Comparison of ENCODE assay signal across 31 mouse cellular contexts in the genomic region with DNA sequence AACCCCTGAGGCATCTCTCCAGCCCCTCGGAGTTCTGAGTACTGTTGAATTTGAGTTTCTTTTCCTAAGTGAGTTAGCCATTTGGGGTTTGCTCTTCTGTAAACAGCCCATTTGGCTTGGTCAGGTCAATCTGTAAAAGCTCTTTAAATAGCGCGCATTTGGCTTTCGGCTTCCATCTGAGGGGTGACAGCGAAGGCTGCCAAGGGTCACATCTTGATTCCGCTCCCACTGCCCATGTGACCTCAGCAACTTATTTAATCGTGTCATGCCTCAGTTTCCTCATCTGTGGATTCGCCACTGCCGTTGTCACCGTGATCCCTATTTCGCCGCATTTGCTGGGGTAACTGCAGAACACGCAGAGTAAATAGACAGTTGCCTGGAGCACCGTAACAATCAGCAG. TPM values are rescaled to one million over a fixed set of nuclear protein-coding genes. Genes with fewer than 3 reads are reported as not detected.
DNase-seq lines count a peak whose midpoint lies in the region; ATAC-seq lines count a peak whose summit lies in the region.
"Had no signal": no experiment of that assay in that cellular context is flagged by ENCODE, and none has a peak within 500 bp of the region (broad histone marks: within the 10 kb centered on the region; RNA-seq: fewer than 3 reads in every experiment).

No protein-coding gene starts in this region.

- H3K27ac ChIP-seq in kidney, embryonic 16.5 days (ENCODE audit: low read length) = no peak overlapping the region
- H3K27ac ChIP-seq in kidney, embryonic 15.5 days = no peak overlapping the region; the same call in 1 of the 2 replicates
- H3K27ac ChIP-seq in stomach, embryonic 15.5 days = peak overlapping the region; percentile 61
- H3K27ac ChIP-seq: embryonic facial prominence, embryonic 10.5 days; embryonic facial prominence, embryonic 15.5 days; forebrain, embryonic 13.5 days; hindbrain, embryonic 10.5 days; hindbrain, embryonic 15.5 days; layer of hippocampus, adult 2 months; left cerebral cortex, adult 2 months; limb, embryonic 12.5 days; liver, embryonic 12.5 days; midbrain, embryonic 13.5 days had no signal

- H3K4me3 ChIP-seq in kidney, embryonic 16.5 days (ENCODE audit: low read length) = no peak overlapping the region
- H3K4me3 ChIP-seq in kidney, embryonic 15.5 days (replicated peaks) = no peak overlapping the region
- H3K4me3 ChIP-seq in stomach, embryonic 15.5 days (replicated peaks) = no peak overlapping the region
- H3K4me3 ChIP-seq: embryonic facial prominence, embryonic 10.5 days; embryonic facial prominence, embryonic 15.5 days; forebrain, embryonic 13.5 days; hindbrain, embryonic 10.5 days; hindbrain, embryonic 15.5 days; layer of hippocampus, adult 2 months; left cerebral cortex, adult 2 months; limb, embryonic 12.5 days; liver, embryonic 12.5 days; megakaryocyte, embryonic 14.5 days; midbrain, embryonic 13.5 days had no signal

- no peaks in the 10 kb centered on the region for H3K36me3 ChIP-seq in kidney, embryonic 16.5 days (ENCODE audit: insufficient read depth, low read length)
- H3K36me3 ChIP-seq in kidney, embryonic 15.5 days = no peaks in the 10 kb centered on the region
- H3K36me3 ChIP-seq in stomach, embryonic 15.5 days = no peaks in the 10 kb centered on the region
- H3K36me3 ChIP-seq: embryonic facial prominence, embryonic 10.5 days; embryonic facial prominence, embryonic 15.5 days; hindbrain, embryonic 10.5 days; hindbrain, embryonic 15.5 days; limb, embryonic 12.5 days; liver, embryonic 12.5 days; midbrain, embryonic 13.5 days had no signal

- H3K9ac ChIP-seq in kidney, embryonic 16.5 days (replicated peaks; ENCODE audit: low read length) = no peak overlapping the region
- H3K9ac ChIP-seq in kidney, embryonic 15.5 days = no peak overlapping the region
- no peak overlapping the region for H3K9ac ChIP-seq in stomach, embryonic 15.5 days
- H3K9ac ChIP-seq: embryonic facial prominence, embryonic 15.5 days; forebrain, embryonic 13.5 days; hindbrain, embryonic 15.5 days; limb, embryonic 12.5 days; liver, embryonic 12.5 days; liver, postnatal 0 days; midbrain, embryonic 13.5 days had no signal

- no peaks in the 10 kb centered on the region for H3K27me3 ChIP-seq in kidney, embryonic 16.5 days (ENCODE audit: insufficient read depth, low read length)
- no peaks in the 10 kb centered on the region for H3K27me3 ChIP-seq in kidney, embryonic 15.5 days
- no peaks in the 10 kb centered on the region for H3K27me3 ChIP-seq in stomach, embryonic 15.5 days (replicated peaks)
- H3K27me3 ChIP-seq: embryonic facial prominence, embryonic 15.5 days; forebrain, embryonic 13.5 days; hindbrain, embryonic 15.5 days; limb, embryonic 12.5 days; midbrain, embryonic 13.5 days had no signal

- DNase-seq in kidney, adult 18-20 months = peak; percentile 29
- DNase-seq in kidney, postnatal 14 days = peak; percentile 61
- DNase-seq in urinary bladder, postnatal 36 days (ENCODE audit: low spot score in 2 of 2) = no peak
- DNase-seq in frontal cortex, postnatal 10 days (ENCODE audit: low spot score in 2 of 2) = no peak
- DNase-seq: adrenal gland, postnatal 25 days; B cell, adult 2 months; cerebellum, adult 2 months; cerebellum, postnatal 14 days; heart, postnatal 14 days; liver, postnatal 0 days; lung, postnatal 36 days; right cerebral cortex, postnatal 25 days; spleen, adult 18-20 months had no signal

- WGBS in kidney, embryonic 16.5 days = 70% methylated on average over 14 of the region's 14 CpGs
- WGBS in kidney, embryonic 15.5 days = 71% methylated on average over 14 of the region's 14 CpGs
- WGBS in stomach, embryonic 15.5 days = 71% methylated on average over 14 of the region's 14 CpGs

- H3K9me3 ChIP-seq in kidney, embryonic 16.5 days (ENCODE audit: low read length) = no peaks in the 10 kb centered on the region
- no peaks in the 10 kb centered on the region for H3K9me3 ChIP-seq in kidney, embryonic 15.5 days (replicated peaks)
- H3K9me3 ChIP-seq in stomach, embryonic 15.5 days = no peaks in the 10 kb centered on the region
- H3K9me3 ChIP-seq: embryonic facial prominence, embryonic 10.5 days; embryonic facial prominence, embryonic 15.5 days; forebrain, embryonic 13.5 days; hindbrain, embryonic 10.5 days; hindbrain, embryonic 15.5 days; limb, embryonic 12.5 days; liver, embryonic 12.5 days; megakaryocyte, embryonic 14.5 days; midbrain, embryonic 13.5 days had no signal

- no peak for ATAC-seq in kidney, embryonic 16.5 days (ENCODE audit: low FRiP score, low TSS enrichment)
- no peak for ATAC-seq in kidney, embryonic 15.5 days (replicated peaks; ENCODE audit: low FRiP score)
- no peak for ATAC-seq in stomach, embryonic 15.5 days (ENCODE audit: insufficient read depth, low FRiP score, low read depth)
- ATAC-seq in frontal cortex, adult (ENCODE audit: low TSS enrichment) = no peak
- ATAC-seq: forebrain, embryonic 13.5 days; inflammation-experienced regulatory T-cells, adult 6 months; liver, embryonic 12.5 days; liver, postnatal 0 days; midbrain, embryonic 13.5 days had no signal

- H3K4me2 ChIP-seq in kidney, embryonic 16.5 days (replicated peaks; ENCODE audit: low read depth, low read length) = no peak overlapping the region
- peak overlapping the region; percentile 20 for H3K4me2 ChIP-seq in kidney, embryonic 15.5 days
- H3K4me2 ChIP-seq in stomach, embryonic 15.5 days = no peak overlapping the region
- H3K4me2 ChIP-seq: embryonic facial prominence, embryonic 15.5 days; forebrain, embryonic 13.5 days; hindbrain, embryonic 15.5 days; limb, embryonic 12.5 days; liver, embryonic 12.5 days; midbrain, embryonic 13.5 days had no signal

- H3K4me1 ChIP-seq in kidney, embryonic 16.5 days (ENCODE audit: insufficient read depth, low read length) = peaks cover 4% of the 10 kb centered on the region; the same call in 1 of the 2 replicates
- peaks cover 18% of the 10 kb centered on the region for H3K4me1 ChIP-seq in kidney, embryonic 15.5 days
- H3K4me1 ChIP-seq in stomach, embryonic 15.5 days = 0 out of 2 replicates have a peak, but pooled peaks cover 8% of the 10 kb centered on the region
- H3K4me1 ChIP-seq: embryonic facial prominence, embryonic 10.5 days; embryonic facial prominence, embryonic 15.5 days; forebrain, embryonic 13.5 days; hindbrain, embryonic 10.5 days; hindbrain, embryonic 15.5 days; limb, embryonic 12.5 days; liver, embryonic 12.5 days; midbrain, embryonic 13.5 days had no signal

RNA-seq across cellular contexts. Expression of a gene that starts 21.0 kb away (rescaled TPM):
- not detected in 2 replicates for polyA plus RNA-seq in kidney, embryonic 16.5 days (2015; fragmentation: Nextera tagmentation; extraction: Ambion mirVana)
- 0.10 TPM in 1 of 2 replicates, not detected in the other for polyA plus RNA-seq in kidney, embryonic 15.5 days (2015; fragmentation: Nextera tagmentation; extraction: Ambion mirVana)
- 1.9 and 4.4 TPM in 2 replicates for polyA plus RNA-seq in stomach, embryonic 15.5 days (2015; fragmentation: Nextera tagmentation; extraction: Ambion mirVana)
- polyA plus RNA-seq: embryonic facial prominence, embryonic 10.5 days; forebrain, embryonic 13.5 days; heart, embryonic 14.5 days; hindbrain, embryonic 15.5 days; midbrain, embryonic 13.5 days; neural tube, embryonic 14.5 days had no signal

RNA-seq across cellular contexts. Expression of a gene that starts 35.5 kb away (rescaled TPM):
- 3.0 and 3.2 TPM in 2 replicates for polyA plus RNA-seq in kidney, embryonic 16.5 days (2015; fragmentation: Nextera tagmentation; extraction: Ambion mirVana)
- polyA plus RNA-seq in kidney, embryonic 15.5 days (2015; fragmentation: Nextera tagmentation; extraction: Ambion mirVana) = 2.0 TPM in 2 replicates
- 3.8 and 4.6 TPM in 2 replicates for polyA plus RNA-seq in stomach, embryonic 15.5 days (2015; fragmentation: Nextera tagmentation; extraction: Ambion mirVana)
- polyA plus RNA-seq: hindbrain, embryonic 10.5 days; inflammation-experienced regulatory T-cells, adult 6 months; limb, embryonic 12.5 days had no signal

Comparison
In these comparisons a context has a peak if more than half of its experiments do, and no peak if none do; other contexts are left out.
1. DNase-seq: peak in kidney, adult 18-20 months (single experiment) and kidney, postnatal 14 days (single experiment); none in urinary bladder, postnatal 36 days (0 of 2) and frontal cortex, postnatal 10 days (0 of 2).